Mouse (Mus musculus): ENCODE measurements around the gene Kcnj9. TPM values are rescaled to one million over a fixed set of nuclear protein-coding genes. Genes with fewer than 3 reads are reported as not detected.
A peak's percentile ranks its signal among the peaks of the same experiment; 100 is the strongest.

Gene Kcnj9
- polyA plus RNA-seq, 2 experiments, result 0.02 TPM; not detected in 1

DNA sequence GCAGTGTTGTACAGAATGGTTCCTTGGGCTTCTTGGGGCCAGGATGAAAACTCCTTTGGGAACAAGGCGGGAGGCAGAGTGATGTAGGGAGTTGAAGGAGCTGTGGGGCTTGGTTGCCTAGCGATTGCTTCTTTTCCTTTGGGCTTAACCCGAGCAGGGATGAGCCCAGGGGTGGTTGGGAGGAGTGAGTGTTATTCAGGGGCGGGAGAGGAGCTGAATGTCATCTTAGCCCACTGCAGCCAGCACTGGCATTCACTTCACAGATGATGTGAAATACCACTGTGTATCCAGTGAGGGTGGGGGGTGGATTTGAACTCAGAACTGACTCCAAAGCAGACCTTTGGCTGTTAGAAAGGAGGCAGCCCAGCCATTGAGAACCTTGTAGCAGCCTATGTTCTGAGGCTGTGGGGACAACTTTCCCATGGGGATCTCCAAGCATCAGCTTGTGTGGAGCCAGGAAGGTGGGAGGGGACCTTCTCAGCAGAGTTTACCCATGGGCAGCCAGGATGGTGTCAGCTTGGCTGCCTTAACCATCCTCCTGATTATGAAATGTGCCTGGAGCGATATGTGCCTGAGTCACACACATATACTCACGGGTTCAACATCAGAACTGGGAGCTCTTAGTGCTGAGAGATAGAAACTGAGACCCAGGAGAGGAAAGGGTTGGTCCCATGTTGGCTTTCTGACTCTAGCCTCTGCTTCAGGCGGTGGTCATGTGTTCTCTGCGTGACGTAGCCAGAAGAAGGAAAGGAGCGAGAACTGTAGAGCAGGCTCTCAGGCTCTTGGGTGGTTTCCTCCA, 15.3 kb downstream of the Kcnj9 start:
- Histone ChIP-seq H3K4me1 (replicated peaks; ENCODE audit: control insufficient read depth in 2 of 2, insufficient read depth in 2 of 2, low read length in 1 of 2) (peaks cover 0 to 27% of the 10 kb centered on the region in 2 experiments; a peak in 3 of 4 replicates), H3K27ac (no peak overlapping the region), H3K4me3 (ENCODE audit: insufficient read depth in 1 of 2, low read depth in 2 of 2, low read length in 2 of 2) (no peak overlapping the region; a peak in 1 of 4 replicates), H3K9me3 (ENCODE audit: control insufficient read depth, low read length) (no peaks in the 10 kb centered on the region), H3K9ac (replicated peaks) (no peak overlapping the region), H3K36me3 (replicated peaks; ENCODE audit: control insufficient read depth, insufficient read depth, low read depth) (no peaks in the 10 kb centered on the region; the same call in 1 of the 2 replicates), H3K4me2 (ENCODE audit: low read depth) (no peak overlapping the region), H3K27me3 (ENCODE audit: control insufficient read depth, insufficient read depth, low read length) (no peaks in the 10 kb centered on the region)
- no peak for ATAC-seq (ENCODE audit: insufficient read depth)
- no peak for TF ChIP-seq CTCF (IDR thresholded peaks at IDR 0.05; ENCODE audit: low read depth)
- TF ChIP-seq EP300 (IDR thresholded peaks at IDR 0.05; ENCODE audit: low read depth), result no peak
- 76% methylated on average over 10 of the region's 10 CpGs for WGBS (ENCODE audit: insufficient replicate concordance)
- DNase-seq (ENCODE audit: low read depth in 3 of 3, low spot score in 3 of 3), result no peak

DNA sequence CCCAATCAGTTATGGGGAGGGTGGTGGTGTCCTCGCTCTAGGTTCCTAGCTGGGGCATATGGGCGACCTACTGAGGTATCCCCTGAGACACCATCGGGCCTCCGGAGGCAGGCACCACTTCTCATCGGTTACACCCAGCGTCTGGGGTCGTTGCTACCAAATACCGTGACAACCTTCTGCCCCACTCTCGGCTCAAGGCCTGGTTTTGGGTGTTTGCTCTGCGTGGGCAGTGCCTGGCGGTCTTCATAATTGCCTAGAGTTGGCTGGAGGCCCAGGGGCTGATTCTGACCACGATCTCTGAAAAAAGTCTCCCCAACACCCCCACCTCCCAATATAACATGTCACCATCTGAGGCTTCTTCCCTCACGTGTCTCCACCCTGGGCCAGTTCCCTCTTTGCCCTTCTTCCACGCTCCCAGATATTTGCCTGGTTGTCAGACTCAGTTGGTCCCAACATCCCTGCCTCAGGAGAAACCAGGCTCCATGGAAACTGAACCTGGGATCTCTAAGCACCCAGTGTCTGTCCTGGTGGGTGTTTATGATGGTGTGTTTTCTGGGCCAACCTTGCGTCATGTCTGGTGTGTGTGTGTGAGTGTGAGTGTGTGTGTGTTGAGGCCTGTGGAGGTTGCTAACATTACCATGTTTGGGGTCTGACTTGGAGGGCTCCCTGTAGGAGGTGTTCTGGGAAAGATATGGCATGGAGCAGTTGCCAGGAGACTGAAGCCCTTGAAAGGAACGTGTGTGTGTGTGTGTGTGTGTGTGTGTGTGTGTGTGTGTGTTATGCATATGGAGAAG, 16.2 kb downstream of the Kcnj9 start:
- Histone ChIP-seq H3K9me3 (ENCODE audit: control insufficient read depth, low read length) (no peaks in the 10 kb centered on the region), H3K27me3 (ENCODE audit: control insufficient read depth, insufficient read depth, low read length) (no peaks in the 10 kb centered on the region), H3K9ac (replicated peaks) (peak overlapping the region; percentile 77), H3K4me1 (replicated peaks; ENCODE audit: control insufficient read depth in 2 of 2, insufficient read depth in 2 of 2, low read length in 1 of 2) (peaks cover 0 to 27% of the 10 kb centered on the region in 2 experiments; a peak in 3 of 4 replicates), H3K4me2 (ENCODE audit: low read depth) (peak overlapping the region; percentile 98), H3K27ac (no peak overlapping the region), H3K4me3 (ENCODE audit: insufficient read depth in 1 of 2, low read depth in 2 of 2, low read length in 2 of 2) (peak overlapping the region; percentile 66 to 77), H3K36me3 (replicated peaks; ENCODE audit: control insufficient read depth, insufficient read depth, low read depth) (no peaks in the 10 kb centered on the region; the same call in 1 of the 2 replicates)
- DNase-seq (ENCODE audit: low read depth in 3 of 3, low spot score in 3 of 3), result no peak
- WGBS (ENCODE audit: insufficient replicate concordance), result 9% methylated on average over 16 of the region's 16 CpGs
- TF ChIP-seq EP300 (IDR thresholded peaks at IDR 0.05; ENCODE audit: low read depth) (no peak), CTCF (IDR thresholded peaks at IDR 0.05; ENCODE audit: low read depth) (no peak)
- ATAC-seq (ENCODE audit: insufficient read depth), result peak; percentile 46; the same call in 1 of the 2 replicates

DNA sequence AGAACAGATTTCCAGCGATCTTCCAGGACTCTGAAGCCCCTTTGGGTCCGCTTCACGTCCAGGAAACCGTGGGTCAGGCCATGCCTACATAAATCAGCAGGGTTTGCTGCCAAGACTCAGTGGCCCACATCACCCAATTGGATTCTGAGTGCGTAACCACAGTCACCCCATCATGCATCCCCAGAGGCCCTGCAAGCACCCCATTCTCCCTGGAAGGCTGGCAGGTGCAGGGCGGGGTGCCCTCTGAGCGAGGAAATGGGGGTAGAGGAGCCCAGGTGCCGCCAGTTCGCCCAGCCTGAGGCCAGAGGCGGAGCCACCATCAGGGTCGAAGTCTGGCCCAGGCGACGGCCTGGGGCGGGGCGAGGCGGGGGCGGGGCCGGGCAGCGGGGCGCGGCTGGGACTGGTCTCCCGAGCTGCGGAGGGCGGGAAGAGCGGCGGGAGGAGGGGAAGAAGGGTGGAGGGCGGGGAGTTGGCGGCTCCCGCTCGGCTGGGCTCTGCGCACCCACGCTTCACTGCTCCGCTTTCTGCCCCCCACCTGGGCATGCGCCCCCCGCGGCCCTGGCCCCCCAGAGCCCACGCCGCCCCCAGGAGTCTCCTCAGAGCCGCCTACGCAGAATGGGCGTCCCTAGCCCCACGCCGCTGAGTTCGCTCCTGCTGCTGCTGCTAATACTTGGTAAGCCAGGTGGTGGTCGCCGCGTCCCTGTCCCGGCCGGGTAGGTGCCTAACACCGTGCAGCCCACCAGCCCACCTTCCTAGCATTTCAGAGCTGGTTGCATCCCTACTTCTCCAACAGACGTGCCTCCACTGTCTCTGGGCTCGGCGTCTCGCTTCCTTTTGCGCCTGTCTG, 17.0 kb downstream of the Kcnj9 start:
- WGBS (ENCODE audit: insufficient replicate concordance), result under 1% methylated on average over 52 of the region's 55 CpGs
- no peaks in the 10 kb centered on the region for H3K36me3 ChIP-seq (replicated peaks; ENCODE audit: control insufficient read depth, insufficient read depth, low read depth)
- DNase-seq (ENCODE audit: low read depth in 3 of 3, low spot score in 3 of 3) (peak; percentile 78 to 80 (median 79)), ATAC-seq (ENCODE audit: insufficient read depth) (peak; percentile 86)
- H3K4me3 ChIP-seq (ENCODE audit: insufficient read depth in 1 of 2, low read depth in 2 of 2, low read length in 2 of 2), result peak overlapping the region; percentile 66 to 77
- TF ChIP-seq CTCF (IDR thresholded peaks at IDR 0.05; ENCODE audit: low read depth), result no peak
- TF ChIP-seq EP300 (IDR thresholded peaks at IDR 0.05; ENCODE audit: low read depth), result no peak
- H3K27me3 ChIP-seq (ENCODE audit: control insufficient read depth, insufficient read depth, low read length), result no peaks in the 10 kb centered on the region
- peak overlapping the region; percentile 75 for H3K27ac ChIP-seq
- peaks cover 0 to 27% of the 10 kb centered on the region in 2 experiments; a peak in 3 of 4 replicates for H3K4me1 ChIP-seq (replicated peaks; ENCODE audit: control insufficient read depth in 2 of 2, insufficient read depth in 2 of 2, low read length in 1 of 2)
- peak overlapping the region; percentile 98 for H3K4me2 ChIP-seq (ENCODE audit: low read depth)
- H3K9me3 ChIP-seq (ENCODE audit: control insufficient read depth, low read length), result no peaks in the 10 kb centered on the region
- peak overlapping the region; percentile 77 for H3K9ac ChIP-seq (replicated peaks)

DNA sequence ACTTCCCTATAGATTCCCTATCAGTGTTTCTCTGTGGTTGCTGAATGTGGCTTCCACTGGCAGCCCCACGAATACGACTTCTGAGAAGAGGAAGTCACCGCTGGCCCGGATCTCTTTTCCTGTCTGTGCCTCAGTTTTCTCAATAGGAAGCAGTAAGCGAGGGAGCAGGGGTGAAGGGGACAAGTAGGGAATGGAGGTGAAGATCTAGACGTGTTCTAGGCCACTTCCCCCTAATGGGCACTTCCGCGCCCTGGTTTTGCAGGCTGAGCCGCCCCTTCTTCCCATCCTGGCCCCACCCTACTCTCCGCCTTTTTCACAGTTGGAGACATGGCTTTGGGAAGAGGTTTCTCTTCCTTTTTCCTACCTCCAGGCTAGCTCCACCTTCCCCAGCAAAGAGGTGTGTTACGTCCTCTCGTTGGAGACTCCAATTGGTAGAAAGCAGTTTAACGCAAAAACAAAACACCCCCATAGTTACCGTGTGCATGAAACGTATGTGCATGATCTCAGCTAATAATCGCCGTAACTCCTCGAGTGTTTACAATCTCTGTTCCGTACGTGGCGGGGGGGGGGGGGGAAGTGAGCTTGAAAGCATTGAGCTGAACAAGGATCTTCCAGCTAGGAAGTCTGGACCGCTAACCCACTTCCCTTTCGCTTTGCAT, 17.7 kb downstream of the Kcnj9 start:
- DNase-seq (ENCODE audit: low read depth in 3 of 3, low spot score in 3 of 3) (peak; percentile 47 to 63 (median 54)), ATAC-seq (ENCODE audit: insufficient read depth) (peak; percentile 32)
- Histone ChIP-seq H3K4me1 (replicated peaks; ENCODE audit: control insufficient read depth in 2 of 2, insufficient read depth in 2 of 2, low read length in 1 of 2) (peaks cover 0 to 30% of the 10 kb centered on the region in 2 experiments; a peak in 3 of 4 replicates), H3K9ac (replicated peaks) (peak overlapping the region; percentile 70), H3K4me3 (ENCODE audit: insufficient read depth in 1 of 2, low read depth in 2 of 2, low read length in 2 of 2) (peak overlapping the region; percentile 66 to 68), H3K9me3 (ENCODE audit: control insufficient read depth, low read length) (no peaks in the 10 kb centered on the region), H3K27ac (peak overlapping the region; percentile 75), H3K4me2 (ENCODE audit: low read depth) (peak overlapping the region; percentile 98), H3K27me3 (ENCODE audit: control insufficient read depth, insufficient read depth, low read length) (no peaks in the 10 kb centered on the region), H3K36me3 (replicated peaks; ENCODE audit: control insufficient read depth, insufficient read depth, low read depth) (no peaks in the 10 kb centered on the region)
- 2% methylated on average over 23 of the region's 23 CpGs for WGBS (ENCODE audit: insufficient replicate concordance)
- no peak for TF ChIP-seq CTCF (IDR thresholded peaks at IDR 0.05; ENCODE audit: low read depth)
- TF ChIP-seq EP300 (IDR thresholded peaks at IDR 0.05; ENCODE audit: low read depth), result no peak

All from liver, embryonic 14.5 days (tissue).